Mouse (Mus musculus) CD8-positive naive resting alpha-beta T cell, adult 2 months (primary cell): Measurements from ENCODE around the gene Acsl3.

ENCODE experiments used
- DNase-seq, 2 experiments: peaks; one replicate each; pipeline ENCODE4 v3.0.0; 2022; ENCODE audit warnings: low read depth in 2 of 2, low spot score in 2 of 2

Gene Acsl3

GRCm38 (mm10) chr1:78657671-78658440 lies at the start of gene Acsl3, which contains the start of gene Utp14b:
Acsl3 (plus strand) TSS chr1:78657825.
Utp14b (plus strand) TSS chr1:78658038.
- DNase-seq = peak; percentile 77 to 81

DNA sequence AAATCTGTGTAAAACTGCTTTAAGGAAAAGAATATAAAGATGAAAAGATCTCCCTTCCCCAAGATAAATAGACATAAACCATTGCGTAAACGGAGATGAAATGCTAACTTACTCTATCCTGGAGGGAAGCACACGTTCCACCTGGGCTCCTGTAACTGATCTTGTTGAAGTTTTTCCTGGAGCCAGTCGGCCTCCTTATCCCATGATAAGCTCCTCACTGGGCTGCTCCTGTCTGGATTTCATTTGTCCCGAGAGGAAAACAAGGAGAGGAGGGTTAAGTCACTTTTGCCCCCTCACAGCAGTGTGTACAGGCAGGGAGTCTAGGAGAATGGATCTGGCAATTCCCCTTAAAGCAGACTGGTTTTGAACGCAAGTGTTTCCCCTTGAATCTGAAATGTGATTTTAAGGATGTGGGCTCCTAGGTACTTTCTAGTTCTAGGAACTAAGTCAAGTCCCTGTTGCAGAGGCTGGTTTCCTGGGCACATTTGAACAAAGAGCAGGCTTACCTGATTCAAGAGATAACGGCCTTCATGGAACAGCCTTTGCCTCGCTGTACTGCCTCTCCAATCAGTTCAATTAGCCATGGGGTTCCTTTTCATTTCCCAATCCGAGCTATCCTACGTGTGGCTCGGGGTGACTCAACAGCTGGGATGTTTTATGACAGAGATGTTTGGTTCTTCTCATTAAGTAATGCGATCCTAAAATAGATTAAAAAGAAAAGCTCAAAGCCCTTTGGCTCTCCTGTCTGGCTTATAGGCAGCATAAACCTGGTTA lies 48.3 kb upstream of the Acsl3 start:
- DNase-seq = no peak

DNA sequence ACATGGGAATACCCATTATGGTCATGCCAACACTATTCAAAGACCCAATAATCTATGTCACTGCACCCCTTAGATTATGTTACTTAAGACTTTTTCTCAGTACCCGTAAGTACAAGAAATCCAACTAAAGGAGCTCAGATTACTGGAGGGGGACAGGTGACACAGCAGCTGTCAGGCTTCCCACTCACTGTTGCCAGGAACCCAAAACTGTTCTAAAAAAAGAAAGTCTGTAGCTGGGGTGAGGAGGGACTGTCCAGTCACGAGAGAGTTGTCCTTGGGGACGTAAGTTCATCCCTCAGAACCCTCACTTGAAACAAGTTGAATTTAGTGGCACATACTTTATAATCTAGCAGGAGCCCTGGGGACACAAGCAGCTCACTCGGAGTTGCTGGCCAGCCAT lies 46.6 kb upstream of the Acsl3 start:
- DNase-seq = no peak

GRCm38 (mm10) chr1:78612959-78613358 lies 44.7 kb upstream of the Acsl3 start:
- DNase-seq = no peak

- no peak for DNase-seq
Observed at GRCm38 (mm10) chr1:78624352-78624751, 33.3 kb upstream of the Acsl3 start.

DNA sequence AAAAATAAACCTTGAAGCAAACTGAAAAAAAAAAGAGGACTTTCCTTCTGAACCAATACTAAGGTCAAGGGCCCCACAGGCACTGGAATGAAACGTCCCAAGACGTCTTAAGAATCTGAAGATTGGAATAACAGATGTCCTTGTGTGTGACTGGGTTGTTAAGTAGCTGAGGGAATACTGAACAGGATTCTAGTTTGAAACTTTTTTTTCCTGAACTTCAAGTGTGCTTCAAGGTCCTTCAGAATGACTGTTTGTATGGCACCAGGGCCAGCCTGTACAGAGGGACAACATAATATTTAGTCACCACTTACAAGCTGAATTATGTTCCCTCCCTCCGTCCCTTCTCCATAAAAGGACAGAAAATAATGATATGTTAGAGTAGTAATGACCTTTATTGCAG lies 23.1 kb upstream of the Acsl3 start:
- no peak for DNase-seq

GRCm38 (mm10) chr1:78640871-78641270 lies 16.8 kb upstream of the Acsl3 start:
- DNase-seq = no peak

DNA sequence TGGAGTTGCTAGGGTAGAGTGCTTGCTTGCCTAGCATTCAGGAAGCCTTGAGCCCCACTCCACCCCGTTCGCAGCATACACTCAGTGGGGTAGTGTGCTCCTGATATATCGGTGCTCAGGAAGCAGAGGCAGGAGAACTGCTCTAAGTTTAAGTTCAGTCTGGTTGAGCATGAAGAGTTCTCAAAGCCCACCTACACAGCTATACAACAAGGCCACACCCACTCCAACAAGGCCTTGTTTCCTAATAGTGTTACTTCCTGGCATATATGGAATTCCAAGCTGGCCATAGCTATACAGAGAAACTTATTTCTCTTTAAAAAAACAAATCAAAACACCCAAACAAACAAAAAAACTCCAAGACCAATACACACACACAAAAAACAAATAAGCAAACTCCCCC lies 15.8 kb upstream of the Acsl3 start:
- DNase-seq = no peak

- DNase-seq = no peak
Observed at GRCm38 (mm10) chr1:78642197-78642596, 15.4 kb upstream of the Acsl3 start.

DNA sequence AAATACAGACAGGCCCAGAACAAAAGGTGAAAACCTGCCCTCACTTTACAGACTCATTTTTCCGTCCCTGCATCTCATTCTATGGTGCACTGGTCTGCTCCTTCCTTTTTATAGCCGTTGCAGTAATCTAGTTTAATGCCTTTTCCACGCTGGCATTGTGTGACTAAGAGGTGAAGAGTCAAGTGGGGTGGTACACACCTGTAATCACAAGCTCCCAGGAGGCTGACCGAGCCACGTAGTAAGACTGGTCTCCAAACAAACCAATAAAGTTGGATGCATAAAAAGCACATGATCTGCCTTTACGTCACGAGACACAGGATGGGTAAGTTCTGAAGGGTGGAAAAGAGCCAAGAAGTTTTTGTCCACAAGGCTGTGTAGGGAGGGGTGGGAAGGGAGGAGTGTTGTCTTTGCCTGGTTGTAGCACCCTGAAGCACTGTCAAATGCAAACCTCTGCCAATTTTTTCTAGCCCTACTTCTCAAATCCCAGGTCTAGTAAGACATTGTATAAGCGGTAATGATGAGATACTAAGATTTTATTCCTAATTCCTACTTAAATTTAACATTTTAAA lies 10.2 kb upstream of the Acsl3 start:
- no peak for DNase-seq

GRCm38 (mm10) chr1:78649269-78650061 lies 8.2 kb upstream of the Acsl3 start:
- DNase-seq = no peak

- DNase-seq = no peak
Observed at GRCm38 (mm10) chr1:78656472-78656871, 1.2 kb upstream of the Acsl3 start.

GRCm38 (mm10) chr1:78657021-78657629 lies 500 bp upstream of the Acsl3 start:
- DNase-seq = no peak

GRCm38 (mm10) chr1:78658441-78659269 lies 1.0 kb downstream of the Acsl3 start:
- peak; percentile 2 to 4 for DNase-seq

DNA sequence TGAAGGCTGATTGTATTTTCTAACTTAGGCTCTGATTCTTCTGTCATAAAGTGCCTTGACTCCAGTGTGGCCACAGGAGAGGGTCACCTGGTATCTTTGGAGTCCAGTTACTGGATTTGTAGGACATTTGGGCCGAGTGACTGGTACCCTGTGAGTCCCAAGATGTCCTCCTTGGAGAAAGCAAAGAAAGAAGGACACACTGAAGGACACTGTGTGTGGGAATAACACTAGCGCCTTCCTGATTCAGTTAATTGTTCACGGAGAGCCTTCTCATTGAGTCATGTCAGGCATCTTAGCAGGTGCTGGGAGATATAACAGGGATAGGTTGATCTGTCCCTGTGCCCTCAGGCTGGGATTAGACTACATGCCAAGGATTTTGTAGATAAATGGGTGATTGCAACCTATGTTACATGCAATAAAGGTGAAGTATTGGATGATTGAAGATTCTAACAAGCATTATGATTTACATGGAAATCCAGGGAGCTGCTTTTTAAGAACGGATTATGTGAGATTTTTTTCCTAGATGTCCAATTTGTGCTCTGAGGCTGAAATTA lies 1.7 kb downstream of the Acsl3 start:
- no peak for DNase-seq

- DNase-seq = no peak
Observed at GRCm38 (mm10) chr1:78664326-78664725, 6.7 kb downstream of the Acsl3 start.

DNA sequence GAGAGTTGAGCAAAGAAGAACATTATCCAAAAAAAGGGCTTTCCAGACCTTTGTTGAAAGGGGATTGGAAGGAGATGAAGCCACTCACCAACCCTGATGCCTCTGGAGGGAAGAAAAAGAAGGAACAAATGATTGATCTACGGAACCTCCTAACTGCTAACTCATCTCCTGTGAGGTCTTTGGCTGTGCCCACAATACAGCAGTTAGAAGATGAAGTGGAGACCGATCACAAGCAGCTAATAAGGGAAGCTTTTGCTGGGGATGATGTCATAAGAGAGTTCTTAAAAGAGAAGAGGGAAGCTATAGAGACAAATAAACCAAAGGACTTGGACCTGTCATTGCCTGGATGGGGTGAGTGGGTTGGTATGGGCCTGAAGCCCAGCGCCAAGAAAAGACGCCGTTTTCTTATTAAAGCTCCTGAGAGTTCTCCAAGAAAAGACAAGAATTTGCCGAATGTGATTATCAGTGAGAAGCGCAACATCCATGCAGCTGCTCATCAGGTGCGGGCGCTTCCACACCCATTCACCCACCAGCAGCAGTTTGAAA lies 8.4 kb downstream of the Acsl3 start:
- DNase-seq = no peak

GRCm38 (mm10) chr1:78666585-78666984 lies 9.0 kb downstream of the Acsl3 start:
- no peak for DNase-seq

- DNase-seq = no peak
Observed at GRCm38 (mm10) chr1:78682291-78682690, 24.7 kb downstream of the Acsl3 start.
